Mouse (Mus musculus) midbrain, embryonic 15.5 days (tissue): ENCODE measurements at regions not wholly inside any gene's neighbourhood (a gene's known extent, or its start where the extent isn't known, plus 50 kb on each side); places are given as distances from the start of the nearest gene placed in this dataset.
A peak's percentile ranks its signal among the peaks of the same experiment; 100 is the strongest.
"Not testable (repeated sequence)": the region's sequence is repeated elsewhere in the genome, so short reads cannot be mapped to it uniquely, and the experiment has no call there.

ENCODE experiments used
- ATAC-seq: fragments of 200-750 bp; cut with Nextera tagmentation; replicated peaks from 2 replicates; pipeline ENCODE4 v1.8.0; 2017; ENCODE audit warnings: moderate TSS enrichment
- H3K27ac ChIP-seq: fragments of 300-500 bp; sonication (generic); 2 replicates; pipeline ENCODE4 v1.5.1; 2015; ENCODE audit warnings: mild to moderate bottlenecking, inconsistent platforms
- H3K27me3 ChIP-seq: fragments of 300-500 bp; sonication (generic); replicated peaks from 2 replicates; pipeline ENCODE4 v1.6.1; 2015; ENCODE audit warnings: inconsistent platforms
- H3K36me3 ChIP-seq: fragments of 300-500 bp; sonication (generic); replicated peaks from 2 replicates; pipeline ENCODE4 v1.6.1; 2015; ENCODE audit warnings: inconsistent platforms
- H3K4me1 ChIP-seq: fragments of 300-500 bp; sonication (generic); 2 replicates; pipeline ENCODE4 v1.6.1; 2015; ENCODE audit warnings: inconsistent platforms
- H3K4me2 ChIP-seq: fragments of 300-500 bp; sonication (generic); 2 replicates; pipeline ENCODE4 v1.6.1; 2015; ENCODE audit warnings: inconsistent platforms, mild to moderate bottlenecking, moderate library complexity
- H3K4me3 ChIP-seq: fragments of 300-500 bp; sonication (generic); 2 replicates; pipeline ENCODE4 v1.5.1; 2015; ENCODE audit warnings: mild to moderate bottlenecking, inconsistent platforms
- H3K9ac ChIP-seq: fragments of 300-500 bp; sonication (generic); 2 replicates; pipeline ENCODE4 v1.6.1; 2015; ENCODE audit warnings: mild to moderate bottlenecking, inconsistent platforms
- H3K9me3 ChIP-seq: fragments of 300-500 bp; sonication (generic); 2 replicates; pipeline ENCODE4 v1.6.1; 2016; ENCODE audit warnings: inconsistent platforms
- WGBS: fragments of 180-500 bp; shearing (Covaris S2); methylation state at CpG from one replicate; pipeline ENCODE4 v1.1.7; 2015; ENCODE audit warnings: mixed read lengths; 5-methylcytosine and 5-hydroxymethylcytosine counted together

GRCm38 (mm10) chr2:11099834-11100622, 71.9 kb upstream of the Prkcq start:
- H3K4me1 ChIP-seq, result not testable (repeated sequence)

GRCm38 (mm10) chr2:11113191-11113590, 58.7 kb upstream of the Prkcq start:
- no peak overlapping the region for H3K9ac ChIP-seq
- no peak overlapping the region for H3K4me2 ChIP-seq
- 42% methylated on average over 8 of the region's 8 CpGs for WGBS
- ATAC-seq, result 0 out of 2 replicates have a peak, but pooled peaks have one; percentile 33
- H3K27ac ChIP-seq, result no peak overlapping the region
- no peaks in the 10 kb centered on the region for H3K9me3 ChIP-seq
- no peaks in the 10 kb centered on the region for H3K27me3 ChIP-seq
- no peaks in the 10 kb centered on the region for H3K36me3 ChIP-seq
- no peak overlapping the region for H3K4me3 ChIP-seq
- no peaks in the 10 kb centered on the region for H3K4me1 ChIP-seq

More at GRCm38 (mm10) chr2:11099834-11100622, 71.9 kb upstream of the Prkcq start:
- H3K27me3 ChIP-seq, H3K9me3 ChIP-seq, H3K36me3 ChIP-seq, H3K27ac ChIP-seq: not testable (repeated sequence)
- H3K4me2 ChIP-seq, result peak overlapping the region; percentile 54
- 0 out of 2 replicates have a peak overlapping the region, but pooled peaks have one; percentile 20 for H3K9ac ChIP-seq
- H3K4me3 ChIP-seq, result peak overlapping the region; percentile 31
- ATAC-seq, result peak; percentile 92
- 46% methylated on average over 34 of the region's 34 CpGs for WGBS

- no peaks in the 10 kb centered on the region for H3K4me1 ChIP-seq
- H3K27ac ChIP-seq, result no peak overlapping the region
- WGBS, result 75% methylated on average over 1 of the region's 1 CpGs
- no peak overlapping the region for H3K9ac ChIP-seq
- H3K36me3 ChIP-seq, result no peaks in the 10 kb centered on the region
- no peak for ATAC-seq
- H3K27me3 ChIP-seq, result no peaks in the 10 kb centered on the region
- no peak overlapping the region for H3K4me2 ChIP-seq
- H3K9me3 ChIP-seq, result no peaks in the 10 kb centered on the region
- H3K4me3 ChIP-seq, result no peak overlapping the region
These were observed 53.3 kb upstream of the Prkcq start for GRCm38 (mm10) chr2:11118625-11119024.

- no peak for ATAC-seq
- 78% methylated on average over 9 of the region's 9 CpGs for WGBS
- Histone ChIP-seq H3K4me1 (no peaks in the 10 kb centered on the region), H3K27me3 (no peaks in the 10 kb centered on the region), H3K4me2 (no peak overlapping the region), H3K36me3 (no peaks in the 10 kb centered on the region), H3K9ac (no peak overlapping the region), H3K27ac (no peak overlapping the region), H3K4me3 (no peak overlapping the region), H3K9me3 (no peaks in the 10 kb centered on the region)
These were observed 52.6 kb upstream of the Prkcq start for GRCm38 (mm10) chr2:11119301-11119700.
